Mouse (Mus musculus) heart, adult 2 months (tissue): ENCODE results near the gene Odf3l2.

Experiments
- EP300 ChIP-seq: fragments of 200-500 bp; IDR thresholded peaks from 2 replicates; pipeline ENCODE4 v1.6.1; 2011; ENCODE audit warnings: low read depth, low read length, control low read depth; ENCODE audit not compliant: insufficient read depth
- POLR2A ChIP-seq: fragments of 200-500 bp; IDR thresholded peaks from 2 replicates; pipeline ENCODE4 v1.6.1; 2011; ENCODE audit warnings: mild to moderate bottlenecking, low read depth, low read length, control low read depth; ENCODE audit not compliant: insufficient read depth

DNA sequence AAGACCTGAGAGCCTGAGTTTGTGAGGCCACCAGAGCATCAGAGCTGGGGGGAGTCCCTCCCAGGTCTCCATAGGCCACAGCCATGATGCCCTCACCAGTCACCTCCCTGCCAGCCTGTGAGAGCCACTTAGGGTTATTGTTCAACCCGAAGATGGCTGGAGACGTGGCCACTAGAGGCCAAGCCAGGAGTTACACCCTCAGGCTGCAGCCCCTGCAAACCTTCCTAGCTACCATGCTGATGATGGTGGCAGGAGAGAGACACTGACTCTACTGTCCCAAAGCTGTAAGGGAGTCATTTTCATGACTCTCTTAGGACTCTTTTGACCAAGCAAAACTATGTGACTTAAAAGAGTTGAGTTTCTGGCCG lies 26.5 kb upstream of the Odf3l2 start:
- no peak for TF ChIP-seq EP300
- TF ChIP-seq POLR2A, result no peak
